Mouse (Mus musculus): ENCODE data around the gene Nipsnap2. TPM values are rescaled to one million over a fixed set of nuclear protein-coding genes. Genes with fewer than 3 reads are reported as not detected.
"Not testable (repeated sequence)": the region's sequence is repeated elsewhere in the genome, so short reads cannot be mapped to it uniquely, and the experiment has no call there.

The Nipsnap2 gene
- total RNA-seq, 2 experiments from 2014 or later, result 142 to 143 TPM

DNA sequence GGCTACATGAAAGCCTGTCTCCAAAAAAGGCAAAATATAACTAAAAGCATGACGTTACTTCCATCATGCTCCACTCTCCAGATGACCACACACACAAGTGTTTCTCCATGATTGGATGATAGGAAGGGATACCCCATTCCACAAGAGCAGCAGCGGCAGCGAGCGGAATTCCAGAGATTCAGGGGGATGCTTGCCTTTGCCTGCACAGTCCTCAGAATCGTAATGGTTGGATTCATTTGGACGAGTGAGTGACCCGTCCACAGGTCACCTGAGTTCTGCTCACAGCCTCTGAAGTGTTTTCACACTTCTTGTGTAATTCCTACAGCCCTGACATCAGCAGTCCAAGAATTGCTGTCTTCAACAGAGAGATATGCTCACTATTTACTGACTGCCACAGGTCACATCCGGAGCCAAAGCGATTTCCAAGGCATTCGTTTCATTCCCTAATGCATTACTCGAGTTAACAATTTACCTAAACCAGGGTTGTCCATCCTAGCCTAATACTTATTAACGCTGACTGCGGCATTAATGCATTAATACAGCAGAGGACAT lies 35.1 kb downstream of the Nipsnap2 start:
- DNase-seq (ENCODE audit: low spot score in 2 of 2), result no peak

DNA sequence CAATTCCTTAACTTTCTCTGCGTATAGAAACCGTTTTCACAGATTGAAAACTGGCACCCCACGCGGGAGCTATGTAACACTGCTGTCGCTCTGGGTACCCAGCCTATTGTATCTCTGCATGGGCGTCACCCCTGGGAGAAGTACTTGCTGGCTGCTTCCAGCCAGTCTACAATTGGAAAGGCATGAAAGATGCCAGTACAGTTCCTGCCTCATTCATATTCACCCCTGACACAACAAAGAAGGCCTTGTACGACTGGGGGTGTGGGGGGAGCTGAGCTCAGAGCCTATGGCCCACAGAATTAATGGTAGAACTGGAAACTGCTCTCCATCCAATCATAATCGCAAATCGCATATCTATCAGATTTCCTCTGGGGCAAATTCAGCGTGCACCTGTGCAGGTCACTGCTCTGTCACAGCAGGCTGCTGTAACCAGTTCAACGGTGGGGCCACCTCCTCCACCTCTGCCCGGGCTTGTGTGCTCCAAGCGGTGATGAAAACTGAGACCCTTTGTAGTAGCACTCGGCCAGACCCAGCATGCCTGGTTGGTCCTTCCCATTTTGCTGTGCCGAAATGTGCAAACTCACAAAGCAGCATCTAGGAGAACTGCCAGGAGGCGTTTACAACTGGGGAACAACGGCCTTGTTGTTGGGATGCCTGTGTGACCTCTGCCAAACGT lies 37.1 kb downstream of the Nipsnap2 start:
- no peak for DNase-seq (ENCODE audit: low spot score in 2 of 2)

DNA sequence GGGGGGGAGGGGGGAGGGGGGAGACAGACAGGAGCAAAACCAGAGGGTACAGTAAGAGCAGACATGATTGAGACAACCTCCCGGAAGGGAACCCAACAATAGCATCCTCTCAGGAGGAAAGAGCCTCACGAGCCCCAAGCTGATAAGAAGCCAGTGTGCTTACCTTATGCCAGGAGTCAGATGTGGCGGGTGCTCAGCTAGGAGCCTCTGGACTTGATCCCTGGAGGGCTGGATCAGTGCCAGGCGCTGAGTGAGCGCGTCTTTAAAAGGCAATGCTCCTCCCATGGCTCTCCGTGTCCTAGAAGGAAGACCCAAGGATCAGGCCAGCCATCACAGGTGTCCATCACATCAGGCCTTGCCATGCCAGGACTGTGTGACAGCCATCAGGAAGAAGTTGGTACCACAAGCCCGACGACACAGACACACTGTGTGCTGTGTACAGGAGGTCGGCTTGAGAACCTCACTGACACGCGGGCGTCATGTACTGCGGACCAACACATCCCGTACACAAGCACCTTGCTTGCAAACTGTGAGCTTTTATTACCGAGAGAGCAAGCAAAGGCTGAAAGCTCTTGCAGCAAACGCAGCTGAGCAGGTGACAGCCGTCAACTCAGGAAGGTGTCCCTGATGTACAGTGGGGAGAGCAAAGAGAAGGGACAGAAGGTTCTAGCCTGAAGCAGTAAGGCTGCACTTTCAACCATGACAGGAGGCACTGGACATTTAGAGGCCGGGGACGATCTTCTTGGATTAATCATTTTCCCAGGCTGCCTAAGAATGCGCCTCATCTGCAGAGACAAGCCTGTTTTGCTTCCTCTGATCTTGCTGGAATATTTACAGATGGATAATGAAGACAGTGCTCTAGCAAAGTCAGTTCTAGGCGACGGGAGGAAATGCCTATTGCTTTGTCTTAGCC lies 45.8 kb downstream of the Nipsnap2 start:
- no peak for DNase-seq (ENCODE audit: low spot score in 2 of 2)

DNA sequence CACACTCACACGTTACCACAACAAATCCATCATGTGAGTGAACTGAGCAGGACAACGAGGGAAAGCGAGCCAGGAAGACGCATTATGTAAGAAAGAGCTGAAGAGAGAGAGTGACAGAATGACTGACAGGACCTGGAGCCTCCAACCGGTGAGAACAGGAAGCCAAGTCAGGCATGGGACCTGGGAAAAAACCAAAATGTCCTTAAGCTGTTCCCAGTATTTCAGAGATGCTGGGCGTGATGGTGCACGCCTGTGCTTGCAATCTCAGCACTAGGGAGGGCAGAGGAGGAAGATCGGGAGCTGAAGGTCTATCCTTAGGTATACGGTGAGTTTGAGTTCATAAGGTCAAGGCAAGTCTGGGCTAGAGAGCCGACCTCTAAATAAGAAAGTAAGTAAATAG lies 47.6 kb downstream of the Nipsnap2 start:
- no peak for DNase-seq (ENCODE audit: low spot score in 2 of 2)

DNA sequence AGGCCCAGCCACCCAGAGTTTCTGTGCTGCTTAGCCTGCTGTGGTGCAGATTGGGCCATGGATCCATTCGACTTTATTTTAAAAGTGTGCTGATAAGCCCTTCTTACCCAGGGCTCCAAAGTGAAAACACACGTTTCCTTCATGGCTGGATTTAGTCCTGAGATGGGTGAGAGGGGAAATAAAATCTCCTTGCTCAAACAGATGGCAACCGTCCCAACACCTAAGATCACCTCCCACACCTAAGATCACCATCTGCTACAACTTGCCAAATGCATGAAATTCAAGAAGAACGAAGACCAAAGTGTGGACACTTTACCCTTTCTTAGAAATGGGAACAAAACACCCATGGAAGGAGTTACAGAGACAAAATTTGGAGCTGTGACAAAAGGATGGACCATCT lies 48.5 kb downstream of the Nipsnap2 start:
- DNase-seq (ENCODE audit: low spot score in 2 of 2), result not testable (repeated sequence)

DNA sequence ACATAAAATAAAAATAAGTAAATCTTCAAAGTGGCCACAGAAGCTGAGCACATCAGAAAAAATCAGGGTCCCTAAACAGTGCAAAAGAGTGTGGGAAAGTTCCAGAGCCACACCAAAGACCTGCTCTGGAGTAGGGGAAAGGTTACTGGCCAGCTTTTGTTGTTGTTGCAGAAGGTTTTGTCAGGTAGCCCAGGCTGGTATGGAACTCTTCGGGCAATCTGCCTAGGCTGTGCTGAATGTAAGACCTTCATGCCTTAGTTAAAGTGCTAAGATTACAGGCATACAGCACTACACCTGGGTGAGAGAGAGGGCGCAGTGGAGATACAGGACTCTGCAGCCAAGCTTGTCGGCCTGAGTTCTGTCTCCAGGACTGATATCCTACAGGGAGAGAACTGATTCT lies 49.8 kb downstream of the Nipsnap2 start:
- DNase-seq (ENCODE audit: low spot score in 2 of 2), result no peak

DNA sequence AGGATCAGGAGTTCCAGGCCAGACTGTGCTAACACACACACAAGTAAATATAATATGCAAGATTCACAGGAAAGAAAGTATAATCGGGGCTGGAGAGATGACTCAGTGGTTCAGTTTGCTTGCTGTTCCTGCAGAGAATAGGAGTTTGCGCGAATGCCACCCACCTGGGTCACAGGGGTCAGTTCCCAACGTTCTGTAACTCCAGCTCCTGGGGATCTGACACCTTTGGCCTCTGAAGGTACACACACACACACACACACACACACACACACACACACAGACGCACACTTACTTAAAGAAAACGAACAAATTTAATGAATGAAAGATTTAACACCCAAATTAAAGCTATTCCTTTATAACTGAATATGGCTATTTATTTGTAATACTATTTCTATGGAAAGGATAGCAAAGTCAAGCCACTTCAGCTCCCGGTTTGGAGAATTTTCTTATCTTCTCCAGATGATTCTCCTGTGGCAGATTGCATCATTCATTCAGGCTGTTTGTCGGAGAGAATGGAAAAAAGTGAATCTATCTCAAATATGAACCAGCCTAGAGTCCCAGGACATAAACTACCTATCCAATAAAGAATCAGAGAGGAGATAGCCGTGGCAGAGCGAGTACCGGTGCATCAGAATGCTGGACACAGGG lies 53.6 kb downstream of the Nipsnap2 start:
- no peak for DNase-seq (ENCODE audit: low spot score in 2 of 2)

DNA sequence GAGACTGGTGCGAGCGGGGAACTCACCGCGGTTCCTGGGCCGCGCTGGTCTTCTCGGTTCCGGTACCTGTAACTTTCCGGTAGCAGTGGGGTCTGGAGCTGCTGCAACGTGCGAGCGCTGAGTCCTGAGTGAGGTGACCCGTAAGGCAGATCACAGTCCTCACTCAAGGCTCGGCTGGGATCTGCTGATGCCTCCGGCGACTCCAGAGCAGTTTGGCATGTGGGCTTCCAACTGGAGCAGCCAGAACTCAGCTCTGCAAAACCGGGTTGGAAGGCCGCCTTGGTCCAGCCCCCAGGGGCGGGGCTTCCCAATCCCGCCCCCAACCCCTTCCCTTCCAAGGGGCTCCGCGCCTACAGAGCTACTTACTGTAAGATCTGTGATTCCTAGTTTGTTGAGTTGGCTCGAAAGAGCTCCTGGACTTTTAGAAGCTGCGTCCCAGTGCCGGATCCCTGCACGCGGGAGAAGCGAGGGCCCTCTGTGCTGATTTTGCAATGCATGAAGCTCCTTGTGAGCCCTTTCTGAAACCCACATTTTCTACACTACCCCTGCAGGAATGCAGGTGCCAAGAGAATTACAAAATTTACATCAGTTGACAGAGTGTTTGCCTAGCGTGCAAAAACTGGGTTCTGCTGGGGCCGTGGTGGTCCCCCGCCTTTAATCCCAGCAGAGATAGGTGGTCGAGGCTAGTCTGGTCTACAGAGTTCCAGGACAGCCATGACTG lies 54.3 kb downstream of the Nipsnap2 start:
- peak; percentile 48 to 56 for DNase-seq (ENCODE audit: low spot score in 2 of 2)

DNA sequence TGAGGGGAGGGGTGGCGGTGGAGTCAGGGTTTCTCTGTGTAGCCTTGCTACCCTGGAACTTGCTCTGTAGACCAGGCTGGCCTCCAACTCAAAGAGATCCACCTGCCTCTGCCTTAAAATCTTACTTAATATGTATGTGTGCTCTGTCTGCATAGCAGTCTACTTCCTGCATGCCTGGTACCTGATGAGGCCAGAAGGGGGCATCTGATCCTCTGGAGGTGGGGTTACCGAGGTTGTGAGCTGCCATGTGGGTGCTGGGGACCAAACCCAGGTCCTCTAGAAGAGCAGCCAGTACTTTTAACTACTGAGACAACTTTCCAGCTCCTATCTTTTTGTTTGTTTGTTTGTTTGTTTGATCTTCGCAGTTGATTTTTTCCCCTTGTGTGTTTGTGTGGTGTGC lies 55.3 kb downstream of the Nipsnap2 start:
- DNase-seq (ENCODE audit: low spot score in 2 of 2), result no peak

DNA sequence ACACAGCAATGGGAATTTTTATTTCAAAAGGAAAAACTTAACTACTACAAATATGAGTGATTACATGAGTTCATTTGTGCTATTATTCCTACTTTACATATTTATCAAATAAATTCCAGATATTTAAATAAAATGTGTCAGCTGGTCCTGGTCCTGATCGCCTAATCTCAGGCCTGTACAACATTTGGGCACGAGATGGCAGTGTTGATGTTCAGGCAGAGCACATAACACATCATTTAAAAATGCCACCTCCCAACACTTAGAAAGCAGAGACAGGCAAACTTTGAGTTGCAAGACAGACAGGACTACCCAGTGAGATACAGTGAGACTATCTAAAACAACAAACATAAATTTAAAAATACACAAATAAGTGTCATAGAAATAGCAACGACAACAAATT lies 57.3 kb downstream of the Nipsnap2 start:
- no peak for DNase-seq (ENCODE audit: low spot score in 2 of 2)

DNA sequence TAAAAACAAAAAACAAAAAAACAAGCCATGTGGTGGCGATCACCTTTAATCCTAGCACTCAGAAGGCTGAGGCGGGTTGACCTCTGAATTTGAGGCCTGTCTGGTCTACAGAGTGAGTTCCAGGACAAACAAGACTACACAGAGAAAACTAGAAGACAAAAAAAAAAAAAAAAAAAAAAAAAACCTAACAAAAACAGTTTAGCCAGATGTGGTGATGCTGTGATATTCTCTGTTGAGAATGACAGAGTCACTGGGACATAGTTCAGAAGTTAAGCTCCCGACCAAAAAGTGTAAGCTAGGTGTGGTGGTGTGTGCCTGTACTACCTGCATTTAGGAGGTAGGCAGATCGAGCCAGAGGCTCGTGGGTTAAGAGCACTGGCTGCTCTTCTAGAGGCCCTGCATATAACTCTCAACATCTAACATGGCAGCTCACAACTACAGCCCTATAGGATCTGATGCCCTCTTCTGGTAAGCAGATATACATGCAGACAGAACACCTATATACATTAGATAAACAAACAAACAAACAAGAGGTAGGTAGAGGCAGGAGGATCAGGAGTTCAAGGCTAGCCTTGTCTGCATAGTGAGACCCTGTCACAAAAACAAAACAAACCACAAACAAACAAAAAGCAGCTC lies 60.5 kb downstream of the Nipsnap2 start:
- DNase-seq (ENCODE audit: low spot score in 2 of 2), result no peak

DNA sequence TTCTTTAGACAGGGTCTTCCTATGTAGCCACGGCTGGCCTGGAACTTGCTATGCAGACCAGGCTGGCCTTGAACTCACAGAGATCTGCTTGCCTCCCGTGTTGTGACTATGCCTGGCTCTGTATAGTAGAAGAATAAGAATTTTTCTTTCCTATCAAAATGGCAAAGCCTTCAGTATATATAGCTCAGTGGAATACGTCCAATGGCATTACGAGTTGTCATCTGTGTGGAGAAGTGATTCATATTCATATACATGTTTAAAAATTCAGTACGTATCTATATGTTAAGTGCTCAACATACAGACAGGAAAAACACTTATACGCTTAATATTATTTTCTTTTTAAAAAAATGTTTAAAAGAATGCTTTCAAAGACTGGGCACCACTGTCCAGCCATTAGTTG lies 61.3 kb downstream of the Nipsnap2 start:
- no peak for DNase-seq (ENCODE audit: low spot score in 2 of 2)

DNA sequence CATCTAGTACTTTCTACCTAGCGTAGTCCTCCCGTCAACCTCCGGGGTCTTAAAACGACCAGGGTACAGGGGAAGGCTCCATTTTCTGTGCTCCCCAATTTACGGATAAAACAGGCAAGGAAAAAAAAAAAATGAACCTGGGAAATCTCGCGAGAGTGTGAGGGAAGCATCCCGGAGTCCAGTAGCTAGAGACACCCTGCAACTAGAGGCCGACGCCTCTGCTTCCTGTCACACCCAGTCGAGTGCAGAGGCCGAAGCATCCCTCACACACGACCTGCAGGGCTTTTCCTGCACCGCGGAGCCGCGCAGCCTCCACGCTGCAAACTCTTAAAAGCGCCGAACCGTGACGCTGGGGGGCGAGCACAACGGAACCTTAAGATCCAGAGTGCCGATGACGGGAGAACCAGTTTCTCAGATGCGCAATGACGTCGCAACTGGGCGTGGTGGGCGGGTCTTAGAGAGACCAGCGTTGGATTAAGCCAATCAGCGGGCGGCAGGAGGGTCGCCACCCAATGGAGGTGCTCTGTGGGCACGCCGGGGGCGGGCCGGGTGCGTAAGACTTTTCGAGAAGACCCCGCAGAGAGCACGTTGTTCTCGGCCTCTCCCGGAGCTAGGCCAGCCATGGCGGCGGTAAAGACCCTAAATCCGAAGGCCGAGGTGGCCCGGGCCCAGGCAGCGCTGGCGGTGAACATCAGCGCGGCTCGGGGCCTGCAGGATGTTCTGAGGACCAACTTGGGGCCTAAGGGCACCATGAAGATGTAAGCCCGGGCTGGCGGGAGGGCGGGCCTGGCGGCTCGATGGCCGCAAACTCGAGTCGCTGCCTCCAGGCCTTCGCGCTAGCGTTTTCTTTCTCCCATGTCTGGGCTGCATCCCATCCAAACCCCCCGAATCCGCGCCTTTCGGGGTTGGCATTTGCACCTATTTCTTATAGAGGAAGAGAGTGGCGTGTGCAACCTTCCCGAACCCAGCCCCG lies 62.2 kb downstream of the Nipsnap2 start, which contains the start of gene Psph:
Gene Psph (minus strand): TSS at position 632 of the 973 bp plus-strand sequence.
- DNase-seq (ENCODE audit: low spot score in 2 of 2), result peak; percentile 87 to 92

DNA sequence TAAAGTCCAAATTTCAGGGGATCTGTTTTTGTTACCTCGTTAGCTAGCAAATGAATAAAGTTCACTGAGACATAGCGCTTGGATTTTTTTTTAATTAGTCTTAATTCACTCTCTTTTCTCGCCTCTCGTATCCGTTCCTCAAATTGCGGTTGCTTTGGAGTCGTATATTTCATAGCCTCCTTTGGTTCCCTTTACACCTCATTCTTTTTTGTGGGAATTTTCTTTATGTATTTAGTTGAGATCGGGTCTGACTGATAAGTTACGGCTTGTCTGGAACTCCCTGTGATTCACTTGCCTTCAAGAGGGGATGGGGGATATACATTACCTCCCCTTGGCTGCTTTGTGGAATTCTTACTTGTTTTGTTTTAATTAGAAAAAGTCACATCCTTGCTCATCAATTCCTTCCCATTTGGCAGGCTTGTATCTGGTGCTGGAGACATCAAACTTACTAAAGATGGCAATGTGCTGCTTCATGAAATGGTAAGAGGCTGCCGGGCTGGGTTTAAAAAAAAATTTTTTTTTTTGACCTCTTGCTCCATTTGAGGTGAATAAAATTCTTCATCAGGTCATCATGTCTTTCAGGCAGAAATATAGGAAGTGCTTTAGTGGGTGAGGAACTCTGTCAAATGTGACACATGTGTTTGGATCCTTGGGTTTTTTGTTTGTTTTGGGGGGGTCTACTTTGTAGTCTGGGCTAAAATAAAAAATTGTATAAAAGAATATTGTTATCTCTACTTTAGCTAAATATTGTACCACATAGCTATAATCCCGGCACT lies 63.1 kb downstream of the Nipsnap2 start:
- DNase-seq (ENCODE audit: low spot score in 2 of 2), result no peak

DNA sequence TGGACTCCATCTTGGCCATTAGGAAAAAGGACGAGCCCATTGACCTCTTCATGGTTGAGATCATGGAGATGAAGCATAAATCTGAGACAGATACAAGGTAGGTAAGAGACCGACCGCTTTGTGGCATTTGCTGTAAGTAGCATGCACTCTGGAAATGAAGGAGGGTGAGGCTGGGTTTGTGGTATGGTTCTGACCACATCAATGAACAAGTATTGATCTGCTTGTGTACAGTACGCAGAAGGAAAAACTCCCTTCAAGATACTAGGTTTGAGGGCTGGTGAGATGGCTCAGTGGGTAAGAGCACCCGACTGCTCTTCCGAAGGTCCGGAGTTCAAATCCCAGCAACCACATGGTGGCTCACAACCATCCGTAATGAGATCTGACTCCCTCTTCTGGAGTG lies 65.7 kb downstream of the Nipsnap2 start:
- DNase-seq (ENCODE audit: low spot score in 2 of 2), result not testable (repeated sequence)
